Mouse (Mus musculus) CH12.LX (cell line): ENCODE results near the gene Ube2e1. TPM values are rescaled to one million over a fixed set of nuclear protein-coding genes. Genes with fewer than 3 reads are reported as not detected.
A peak's percentile ranks its signal among the peaks of the same experiment; 100 is the strongest.

Experiments
- DNase-seq: peaks from one replicate; pipeline ENCODE4 v3.0.0-alpha.2; 2013; ENCODE audit errors: extremely low read depth
- H3K27ac ChIP-seq: 2 replicates; pipeline ENCODE4 v1.5.1; 2012; ENCODE audit warnings: low read depth, mild to moderate bottlenecking, control low read depth, moderate library complexity; ENCODE audit not compliant: insufficient read depth
- H3K27me3 ChIP-seq: replicated peaks from 2 replicates; pipeline ENCODE3; 2012; ENCODE audit warnings: inconsistent platforms
- H3K36me3 ChIP-seq, 2 experiments: replicated peaks in 1 of 2; 2 replicates each; pipeline versions ENCODE3 to v1.6.1; 2012; ENCODE audit warnings: inconsistent platforms in 1 of 2, low read length in 1 of 2, mild to moderate bottlenecking in 1 of 2, mixed read lengths in 1 of 2, moderate library complexity in 1 of 2; ENCODE audit not compliant: control insufficient read depth in 1 of 2, insufficient read depth in 1 of 2
- H3K4me1 ChIP-seq, 2 experiments: 2 replicates each; pipeline ENCODE4 v1.6.1; 2012; ENCODE audit warnings: inconsistent platforms in 1 of 2, moderate library complexity in 1 of 2; ENCODE audit not compliant: insufficient read depth in 2 of 2, control insufficient read depth in 1 of 2
- H3K4me2 ChIP-seq: 2 replicates; pipeline ENCODE4 v1.6.1; 2012; ENCODE audit warnings: low read depth, mild to moderate bottlenecking, control low read depth; ENCODE audit not compliant: poor library complexity, insufficient read depth, severe bottlenecking
- H3K4me3 ChIP-seq, 3 experiments: fragments of 150-350 bp in 1 of 3; sonication (generic) in 1 of 3; replicated peaks in 1 of 3; 2 replicates each; pipeline versions ENCODE3 to v1.5.1; 2011 to 2012; ENCODE audit warnings: low read depth in 2 of 3, low read length in 2 of 3, mild to moderate bottlenecking in 2 of 3, moderate library complexity in 2 of 3, control low read depth in 1 of 3, improper control_type of control experiment in 1 of 3, inconsistent platforms in 1 of 3, mixed read lengths in 1 of 3; ENCODE audit not compliant: poor library complexity in 1 of 3
- H3K79me2 ChIP-seq: replicated peaks from 2 replicates; pipeline ENCODE4 v1.6.1; 2012; ENCODE audit warnings: mild to moderate bottlenecking, moderate library complexity; ENCODE audit not compliant: control insufficient read depth, poor library complexity, insufficient read depth, severe bottlenecking; ENCODE audit errors: extremely low read depth
- H3K9ac ChIP-seq: 2 replicates; pipeline ENCODE4 v1.6.1; 2012; ENCODE audit warnings: low read depth, mild to moderate bottlenecking, control low read depth, moderate library complexity; ENCODE audit not compliant: insufficient read depth
- H3K9me3 ChIP-seq: replicated peaks from 2 replicates; pipeline ENCODE3; 2012; ENCODE audit warnings: low read length, inconsistent platforms, mixed read lengths
- BHLHE40 ChIP-seq: IDR thresholded peaks from 2 replicates; pipeline ENCODE4 v1.6.1; 2011; ENCODE audit warnings: mild to moderate bottlenecking, low read depth, low read length, improper control_type of control experiment
- CTCF ChIP-seq, 2 experiments: IDR thresholded peaks in 1 of 2; conservative IDR thresholded peaks in 1 of 2; 2 replicates each; pipeline ENCODE4 v1.5.1; 2011 to 2012; ENCODE audit warnings: low read depth in 2 of 2, low read length in 2 of 2, improper control_type of control experiment in 1 of 2, inconsistent platforms in 1 of 2, mild to moderate bottlenecking in 1 of 2, moderate library complexity in 1 of 2
- ELF1 ChIP-seq: IDR thresholded peaks from 2 replicates; pipeline ENCODE4 v1.6.1; 2014; ENCODE audit warnings: low read depth, mild to moderate bottlenecking, inconsistent platforms, low read length, improper control_type of control experiment
- HCFC1 ChIP-seq: IDR thresholded peaks from 2 replicates; pipeline ENCODE4 v1.6.1; 2012; ENCODE audit warnings: low read depth, mild to moderate bottlenecking, inconsistent platforms, low read length, improper control_type of control experiment
- IRF4 ChIP-seq: IDR thresholded peaks from 2 replicates; pipeline ENCODE4 v1.6.1; 2014; ENCODE audit warnings: low read depth, mild to moderate bottlenecking, inconsistent platforms, low read length, improper control_type of control experiment
- JUN ChIP-seq: IDR thresholded peaks from 2 replicates; pipeline ENCODE4 v1.6.1; 2011; ENCODE audit warnings: low read depth, mild to moderate bottlenecking, low read length, improper control_type of control experiment, moderate library complexity; ENCODE audit not compliant: insufficient read depth
- KAT2A ChIP-seq: IDR thresholded peaks from 2 replicates; pipeline ENCODE4 v1.6.1; 2012; ENCODE audit warnings: low read length, improper control_type of control experiment, inconsistent platforms; ENCODE audit not compliant: insufficient replicate concordance
- MAX ChIP-seq: IDR thresholded peaks from 2 replicates; pipeline ENCODE4 v1.6.1; 2011; ENCODE audit warnings: low read length, improper control_type of control experiment
- MAZ ChIP-seq: IDR thresholded peaks from 2 replicates; pipeline ENCODE4 v1.6.1; 2012; ENCODE audit warnings: low read depth, mild to moderate bottlenecking, inconsistent platforms, low read length, improper control_type of control experiment, moderate library complexity
- MEF2A ChIP-seq: IDR thresholded peaks from 2 replicates; pipeline ENCODE4 v1.6.1; 2014; ENCODE audit warnings: low read depth, mild to moderate bottlenecking, inconsistent platforms, low read length, improper control_type of control experiment, borderline replicate concordance
- MYC ChIP-seq: IDR thresholded peaks from 2 replicates; pipeline ENCODE4 v1.6.1; 2011; ENCODE audit warnings: low read depth, mild to moderate bottlenecking, improper control_type of control experiment, low read length
- PAX5 ChIP-seq: IDR thresholded peaks from 2 replicates; pipeline ENCODE4 v1.6.1; 2012; ENCODE audit warnings: low read length, inconsistent platforms, mixed read lengths
- POLR2A ChIP-seq: IDR thresholded peaks from 2 replicates; pipeline ENCODE4 v1.6.1; 2011; ENCODE audit warnings: low read depth, mild to moderate bottlenecking, improper control_type of control experiment, low read length
- POLR2AphosphoS2 ChIP-seq: IDR thresholded peaks from 2 replicates; pipeline ENCODE4 v1.6.1; 2011; ENCODE audit warnings: low read depth, low read length, improper control_type of control experiment
- RCOR1 ChIP-seq: conservative IDR thresholded peaks from 2 replicates; pipeline ENCODE4 v1.6.1; 2012; ENCODE audit warnings: low read depth, mild to moderate bottlenecking, inconsistent platforms, low read length, improper control_type of control experiment
- TBP ChIP-seq: conservative IDR thresholded peaks from 2 replicates; pipeline ENCODE4 v1.6.1; 2011; ENCODE audit warnings: low read depth, low read length, improper control_type of control experiment
- USF1 ChIP-seq: IDR thresholded peaks from 2 replicates; pipeline ENCODE4 v1.6.1; 2014; ENCODE audit warnings: low read depth, mild to moderate bottlenecking, inconsistent platforms, low read length, improper control_type of control experiment
- USF2 ChIP-seq: conservative IDR thresholded peaks from 2 replicates; pipeline ENCODE4 v1.6.1; 2011; ENCODE audit warnings: low read depth, low read length, improper control_type of control experiment
- ZC3H11A ChIP-seq: IDR thresholded peaks from 2 replicates; pipeline ENCODE4 v1.6.1; 2012; ENCODE audit warnings: low read depth, mild to moderate bottlenecking, inconsistent platforms, low read length, improper control_type of control experiment
- dilution Hi-C: fragments of 300-500 bp; cut with MboI; formaldehyde crosslinking; loops from 2 replicates; pipeline ENCODE4 v1.14.3; 2020; ENCODE audit warnings: low sequenced_read_pairs; ENCODE audit not compliant: extremely low pct_unique_long_range_greater_than_20kb, extremely low pct_ligation_motif_present
- in situ Hi-C: fragments of 300-500 bp; cut with MboI; formaldehyde crosslinking; loops from 3 replicates; pipeline ENCODE4 v1.14.3; 2019; ENCODE audit warnings: low sequenced_read_pairs, low pct_ligation_motif_present, low pct_unique_long_range_greater_than_20kb, mixed read lengths
- polyA plus RNA-seq: library from polyadenylated mRNA; unstranded; fragments of >175 nt; gene quantifications from 2 replicates; pipeline ENCODE4 v1.2.1, GENCODE M21; 2012; ENCODE audit warnings: low read depth; ENCODE audit not compliant: insufficient read length
- total RNA-seq, 2 experiments: library from RNA; depleted of rRNA; stranded (reverse); fragments of 300-350 nt in 1 of 2; fragments of >200 nt in 1 of 2; gene quantifications; 2 replicates each; pipeline ENCODE4 v1.2.3; 2012 to 2014

The Ube2e1 gene
- total and polyA plus RNA-seq, 3 experiments, result 28.1 to 202 (median 183) TPM

- no peak for DNase-seq
- no peaks in the 10 kb centered on the region for H3K27me3 ChIP-seq
- in situ Hi-C loops (loop anchor here (5.0 kb wide), 1 partner anchor 37 kb away; the partner anchor contains the start of gene Nr1d2), dilution Hi-C loops (no loop called here)
- peaks cover 23 to 48% of the 10 kb centered on the region in 2 experiments for H3K36me3 ChIP-seq
- H3K27ac ChIP-seq, result no peak overlapping the region
- H3K4me1 ChIP-seq, result peaks cover 0 to 5% of the 10 kb centered on the region in 2 experiments; a peak in 1 of 4 replicates
- TF ChIP-seq MEF2A (no peak), POLR2A (no peak), MAZ (no peak), POLR2AphosphoS2 (no peak), ZC3H11A (no peak), USF2 (no peak), RCOR1 (no peak), TBP (no peak), PAX5 (no peak), ELF1 (no peak), MYC (no peak)
- TF ChIP-seq, all 38 proteins: peak for 0
- H3K9me3 ChIP-seq, result no peaks in the 10 kb centered on the region
- H3K4me3 ChIP-seq, result no peak overlapping the region
- H3K79me2 ChIP-seq, result peaks cover 12% of the 10 kb centered on the region
- no peak overlapping the region for H3K4me2 ChIP-seq
- H3K9ac ChIP-seq, result no peak overlapping the region
Observed at GRCm38 (mm10) chr14:18274526-18274925, 57.1 kb downstream of the Ube2e1 start.

GRCm38 (mm10) chr14:18271666-18272065, 60.0 kb downstream of the Ube2e1 start:
- Histone ChIP-seq H3K9me3 (no peaks in the 10 kb centered on the region), H3K79me2 (peaks cover 22% of the 10 kb centered on the region), H3K27ac (no peak overlapping the region), H3K4me3 (peak overlapping the region; percentile 64 to 100 (median 98)), H3K4me1 (peaks cover 0 to 19% of the 10 kb centered on the region in 2 experiments; a peak in 2 of 4 replicates), H3K4me2 (peak overlapping the region; percentile 98)
- in situ Hi-C loops (loop anchor here (5.0 kb wide), 1 partner anchor 34 kb away; the partner anchor contains the start of gene Nr1d2), dilution Hi-C loops (no loop called here)
- no peak for TF ChIP-seq JUN
- TF ChIP-seq CTCF (conservative IDR thresholded peaks at IDR 0.05 in 1 of 2, IDR thresholded peaks at IDR 0.05 in 1 of 2; ENCODE audit: low read depth in 2 of 2, low read length in 2 of 2), result no peak
- no peak for TF ChIP-seq KAT2A
- TF ChIP-seq MAX, result no peak
- no peak for TF ChIP-seq MEF2A
- no peak for TF ChIP-seq IRF4
- no peak for TF ChIP-seq ELF1
- TF ChIP-seq TBP, result no peak
- TF ChIP-seq BHLHE40, result no peak
- TF ChIP-seq HCFC1, result no peak
- TF ChIP-seq PAX5, result no peak
- no peak for TF ChIP-seq USF1
- TF ChIP-seq, all 38 proteins: peak for 0
- peaks cover 20 to 42% of the 10 kb centered on the region in 2 experiments for H3K36me3 ChIP-seq
- H3K27me3 ChIP-seq, result no peaks in the 10 kb centered on the region
- DNase-seq, result no peak
- H3K9ac ChIP-seq, result peak overlapping the region; percentile 87
